Mouse (Mus musculus): ENCODE measurements around the gene Prph2.

Gene Prph2

DNA sequence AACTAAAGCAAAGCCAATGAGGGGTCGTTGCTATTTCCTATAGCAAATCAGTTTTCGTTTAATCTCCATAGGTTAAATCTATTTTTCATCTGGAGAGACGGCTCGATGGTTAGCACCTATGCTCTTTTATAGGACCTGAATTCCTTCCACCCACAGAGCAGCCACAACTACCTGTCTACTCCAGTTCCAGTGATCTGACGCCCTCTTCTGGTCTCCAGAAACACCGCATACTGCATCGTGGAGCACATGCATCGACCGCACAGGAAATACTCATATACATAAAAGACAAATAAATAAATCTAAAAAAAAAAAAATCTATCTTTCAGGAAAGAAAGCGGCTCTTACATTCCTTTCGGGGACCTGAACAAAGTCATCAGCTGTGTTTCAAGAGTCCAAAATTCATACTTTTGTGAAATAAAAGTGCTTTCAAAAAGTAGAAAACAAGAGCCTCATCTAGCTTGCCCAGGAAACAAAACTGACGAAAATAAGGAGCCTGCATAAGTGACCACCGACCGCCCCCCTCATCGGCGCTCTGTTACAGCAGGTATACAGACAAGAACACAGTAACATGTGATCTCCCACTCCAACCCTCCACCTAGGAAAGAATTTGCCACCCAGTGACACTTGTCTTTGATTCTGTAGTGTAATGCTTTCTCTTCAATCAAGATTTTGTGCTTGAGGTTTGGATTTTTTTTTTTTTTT is 21.6 kb upstream of the Prph2 start:
- in situ Hi-C loops (cut with MboI; ENCODE audit: low pct_unique_long_range_greater_than_20kb in 1 of 2, low sequenced_read_pairs in 2 of 2, unreplicated experiment in 1 of 2) = loop anchor here in 1 of 2 experiments (10.0 kb wide), 1 partner anchor 114 kb away; the partner anchor contains the start of gene 2310039H08Rik

- in situ Hi-C loops (cut with MboI; ENCODE audit: low pct_unique_long_range_greater_than_20kb in 1 of 2, low sequenced_read_pairs in 2 of 2, unreplicated experiment in 1 of 2) = loop anchor here in 1 of 2 experiments (10.0 kb wide), 1 partner anchor 115 kb away; the partner anchor contains the start of gene 2310039H08Rik
These were observed 20.7 kb upstream of the Prph2 start for GRCm38 (mm10) chr17:46889450-46890084.

GRCm38 (mm10) chr17:46890116-46890815 is 20.0 kb upstream of the Prph2 start, which contains the start of gene Tbcc:
TSS of gene Tbcc (plus strand) at chr17:46890684.
- in situ Hi-C loops (cut with MboI; ENCODE audit: low pct_unique_long_range_greater_than_20kb in 1 of 2, low sequenced_read_pairs in 2 of 2, unreplicated experiment in 1 of 2) = no loop called here

DNA sequence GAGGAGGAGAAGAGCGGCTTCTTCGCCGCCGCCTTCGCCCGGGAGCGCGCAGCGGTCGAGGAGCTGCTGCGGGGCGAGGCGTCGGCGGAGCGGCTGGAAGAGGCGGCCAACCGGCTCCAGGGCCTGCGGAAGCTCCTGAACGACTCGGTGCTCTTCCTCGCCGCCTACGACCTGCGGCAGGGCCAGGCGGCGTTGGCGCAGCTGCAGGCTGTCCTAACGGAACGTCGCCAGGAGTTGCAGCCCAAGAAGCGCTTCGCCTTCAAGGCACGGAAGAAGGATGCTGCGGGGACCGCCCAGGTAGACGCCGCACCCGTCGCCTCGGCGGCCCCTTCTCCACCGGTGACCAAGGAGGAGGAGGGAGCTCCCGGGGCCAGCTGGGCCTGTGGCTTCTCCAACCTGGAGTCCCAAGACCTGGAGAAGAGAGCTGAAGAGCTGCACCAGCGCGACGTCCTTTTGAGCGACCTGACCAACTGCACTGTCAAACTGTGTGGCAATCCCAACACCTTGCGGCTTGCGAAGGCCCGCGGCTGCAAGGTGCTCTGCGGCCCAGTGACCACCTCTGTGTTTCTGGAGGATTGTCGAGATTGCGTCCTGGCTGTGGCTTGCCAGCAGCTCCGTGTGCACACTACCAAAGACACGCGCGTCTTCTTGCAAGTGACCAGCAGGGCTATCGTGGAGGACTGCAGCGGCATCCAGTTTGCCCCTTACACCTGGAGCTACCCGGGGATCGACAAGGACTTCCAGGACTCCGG is 19.2 kb upstream of the Prph2 start:
- in situ Hi-C loops (cut with MboI; ENCODE audit: low pct_unique_long_range_greater_than_20kb in 1 of 2, low sequenced_read_pairs in 2 of 2, unreplicated experiment in 1 of 2) = no loop called here

- in situ Hi-C loops (cut with MboI; ENCODE audit: low pct_unique_long_range_greater_than_20kb in 1 of 2, low sequenced_read_pairs in 2 of 2, unreplicated experiment in 1 of 2) = no loop called here
These were observed 14.8 kb upstream of the Prph2 start for GRCm38 (mm10) chr17:46895426-46895825.

- in situ Hi-C loops (cut with MboI; ENCODE audit: low pct_unique_long_range_greater_than_20kb in 1 of 2, low sequenced_read_pairs in 2 of 2, unreplicated experiment in 1 of 2) = no loop called here
These were observed 12.9 kb upstream of the Prph2 start for GRCm38 (mm10) chr17:46897221-46897950.

- in situ Hi-C loops (cut with MboI; ENCODE audit: low pct_unique_long_range_greater_than_20kb in 1 of 2, low sequenced_read_pairs in 2 of 2, unreplicated experiment in 1 of 2) = no loop called here
These were observed 9.3 kb upstream of the Prph2 start for GRCm38 (mm10) chr17:46900941-46901340.

- in situ Hi-C loops (cut with MboI; ENCODE audit: low pct_unique_long_range_greater_than_20kb in 1 of 2, low sequenced_read_pairs in 2 of 2, unreplicated experiment in 1 of 2) = no loop called here
These were observed 6.3 kb upstream of the Prph2 start for GRCm38 (mm10) chr17:46903876-46904490.

DNA sequence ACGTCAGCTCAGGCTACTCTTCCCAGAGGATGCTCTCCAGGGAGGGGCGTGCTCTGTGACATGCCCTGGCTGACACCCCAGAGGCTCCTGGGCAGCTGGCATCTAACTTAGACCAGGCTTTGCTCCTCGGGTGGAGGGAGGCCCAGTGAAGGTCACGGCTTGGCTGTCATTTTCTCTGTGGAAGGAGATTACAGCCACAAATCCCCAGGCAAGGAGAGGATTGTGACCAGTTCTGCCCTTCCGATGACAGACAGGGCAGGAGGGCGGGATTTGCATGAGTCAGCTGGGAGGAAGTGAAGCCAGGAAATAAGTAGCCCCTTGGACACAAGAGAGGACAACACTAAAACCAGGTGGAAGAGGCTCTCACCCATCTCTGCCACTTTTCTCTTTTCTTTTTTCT is 2.1 kb downstream of the Prph2 start:
- in situ Hi-C loops (cut with MboI; ENCODE audit: low pct_unique_long_range_greater_than_20kb in 1 of 2, low sequenced_read_pairs in 2 of 2, unreplicated experiment in 1 of 2) = no loop called here

DNA sequence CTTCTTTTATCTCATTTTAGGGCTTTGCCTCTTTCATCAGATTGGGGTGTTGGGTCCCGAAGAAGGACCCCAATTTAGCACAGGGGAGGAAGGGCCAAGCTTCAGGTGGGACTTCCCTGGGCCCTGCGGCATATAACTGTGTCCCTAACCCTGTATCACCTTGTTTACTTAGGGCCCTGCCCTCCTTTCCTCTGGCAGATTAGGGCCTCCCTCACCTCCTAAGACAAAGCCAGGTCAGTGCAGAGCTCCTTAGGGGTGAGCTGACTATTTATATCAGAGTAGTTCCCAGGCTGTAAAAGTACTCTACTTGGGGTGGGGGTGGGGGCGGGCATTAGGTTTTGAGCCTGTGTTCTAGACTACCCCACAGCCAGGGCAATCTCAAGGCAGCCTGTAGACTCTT is 4.9 kb downstream of the Prph2 start:
- in situ Hi-C loops (cut with MboI; ENCODE audit: low pct_unique_long_range_greater_than_20kb in 1 of 2, low sequenced_read_pairs in 2 of 2, unreplicated experiment in 1 of 2) = no loop called here

GRCm38 (mm10) chr17:46918951-46919350 is 8.7 kb downstream of the Prph2 start:
- in situ Hi-C loops (cut with MboI; ENCODE audit: low pct_unique_long_range_greater_than_20kb in 1 of 2, low sequenced_read_pairs in 2 of 2, unreplicated experiment in 1 of 2) = no loop called here

- in situ Hi-C loops (cut with MboI; ENCODE audit: low pct_unique_long_range_greater_than_20kb in 1 of 2, low sequenced_read_pairs in 2 of 2, unreplicated experiment in 1 of 2) = no loop called here
These were observed 10.6 kb downstream of the Prph2 start for GRCm38 (mm10) chr17:46920855-46921254.

- in situ Hi-C loops (cut with MboI; ENCODE audit: low pct_unique_long_range_greater_than_20kb in 1 of 2, low sequenced_read_pairs in 2 of 2, unreplicated experiment in 1 of 2) = no loop called here
These were observed 15.9 kb downstream of the Prph2 start for GRCm38 (mm10) chr17:46926192-46926591.

GRCm38 (mm10) chr17:46926941-46927340 is 16.7 kb downstream of the Prph2 start:
- in situ Hi-C loops (cut with MboI; ENCODE audit: low pct_unique_long_range_greater_than_20kb in 1 of 2, low sequenced_read_pairs in 2 of 2, unreplicated experiment in 1 of 2) = no loop called here

GRCm38 (mm10) chr17:46927781-46928180 is 17.5 kb downstream of the Prph2 start:
- in situ Hi-C loops (cut with MboI; ENCODE audit: low pct_unique_long_range_greater_than_20kb in 1 of 2, low sequenced_read_pairs in 2 of 2, unreplicated experiment in 1 of 2) = no loop called here

- in situ Hi-C loops (cut with MboI; ENCODE audit: low pct_unique_long_range_greater_than_20kb in 1 of 2, low sequenced_read_pairs in 2 of 2, unreplicated experiment in 1 of 2) = no loop called here
These were observed 19.0 kb downstream of the Prph2 start for GRCm38 (mm10) chr17:46929277-46929676.

DNA sequence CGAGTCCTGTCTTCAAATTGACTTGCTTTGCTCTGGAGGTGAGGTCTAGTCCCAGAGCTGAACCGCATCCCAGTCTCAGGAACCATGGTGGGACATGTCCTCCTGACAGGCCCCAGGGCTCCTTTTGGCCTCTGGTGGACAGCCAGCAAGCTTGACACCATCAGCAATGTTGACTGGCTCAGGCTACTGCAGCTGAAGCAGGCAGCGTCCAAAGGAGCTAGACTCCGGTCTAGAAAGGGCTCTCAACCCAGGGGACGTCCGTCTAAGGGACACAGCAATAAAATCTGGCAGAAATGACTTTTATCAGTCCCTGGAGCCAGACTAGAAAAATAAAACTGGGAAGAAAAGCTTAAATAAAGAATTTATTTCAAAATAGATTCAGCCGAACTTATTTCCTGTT is 19.6 kb downstream of the Prph2 start:
- in situ Hi-C loops (cut with MboI; ENCODE audit: low pct_unique_long_range_greater_than_20kb in 1 of 2, low sequenced_read_pairs in 2 of 2, unreplicated experiment in 1 of 2) = no loop called here

- in situ Hi-C loops (cut with MboI; ENCODE audit: low pct_unique_long_range_greater_than_20kb in 1 of 2, low sequenced_read_pairs in 2 of 2, unreplicated experiment in 1 of 2) = no loop called here
These were observed 22.7 kb downstream of the Prph2 start for GRCm38 (mm10) chr17:46932961-46933360.

Data from mouse embryonic stem cell (cell line).